Mouse (Mus musculus): ENCODE results near the gene Vdac1. TPM values are rescaled to one million over a fixed set of nuclear protein-coding genes. Genes with fewer than 3 reads are reported as not detected.

Vdac1 gene
- polyA plus RNA-seq, 1 experiment = 47.0 TPM

- Histone ChIP-seq H3K4me1 (ENCODE audit: control insufficient read depth, insufficient read depth, insufficient read length, low read length) (peaks cover 3% of the 10 kb centered on the region; the same call in 1 of the 2 replicates), H3K36me3 (ENCODE audit: control insufficient read depth, insufficient read depth, low read length) (no peaks in the 10 kb centered on the region), H3K4me3 (ENCODE audit: low read depth, low read length) (peak overlapping the region; percentile 96), H3K27ac (ENCODE audit: insufficient read depth, low read depth, low read length) (peak overlapping the region; percentile 45), H3K27me3 (ENCODE audit: control insufficient read depth, insufficient read depth, low read length) (no peaks in the 10 kb centered on the region)
- WGBS = under 1% methylated on average over 33 of the region's 33 CpGs
- no peak for TF ChIP-seq CTCF (IDR thresholded peaks at IDR 0.05; ENCODE audit: extremely low read depth, insufficient read length, insufficient replicate concordance, low read depth, low read length)
- no peak for TF ChIP-seq POLR2A (IDR thresholded peaks at IDR 0.05; ENCODE audit: low read depth, low read length)
Measured at GRCm38 (mm10) chr11:52396597-52397188, 36.0 kb downstream of the Vdac1 start.

GRCm38 (mm10) chr11:52397385-52397987 is 36.8 kb downstream of the Vdac1 start:
- WGBS = 71% methylated on average over 4 of the region's 4 CpGs
- H3K27me3 ChIP-seq (ENCODE audit: control insufficient read depth, insufficient read depth, low read length) = no peaks in the 10 kb centered on the region
- peak overlapping the region; percentile 96; the same call in 1 of the 2 replicates for H3K4me3 ChIP-seq (ENCODE audit: low read depth, low read length)
- no peak for TF ChIP-seq POLR2A (IDR thresholded peaks at IDR 0.05; ENCODE audit: low read depth, low read length)
- TF ChIP-seq CTCF (IDR thresholded peaks at IDR 0.05; ENCODE audit: extremely low read depth, insufficient read length, insufficient replicate concordance, low read depth, low read length) = no peak
- H3K36me3 ChIP-seq (ENCODE audit: control insufficient read depth, insufficient read depth, low read length) = no peaks in the 10 kb centered on the region
- H3K27ac ChIP-seq (ENCODE audit: insufficient read depth, low read depth, low read length) = peak overlapping the region; percentile 45
- H3K4me1 ChIP-seq (ENCODE audit: control insufficient read depth, insufficient read depth, insufficient read length, low read length) = peaks cover 3% of the 10 kb centered on the region; the same call in 1 of the 2 replicates

- H3K4me1 ChIP-seq (ENCODE audit: control insufficient read depth, insufficient read depth, insufficient read length, low read length) = peaks cover 3% of the 10 kb centered on the region; the same call in 1 of the 2 replicates
- 51% methylated on average over 2 of the region's 2 CpGs for WGBS
- TF ChIP-seq CTCF (IDR thresholded peaks at IDR 0.05; ENCODE audit: extremely low read depth, insufficient read length, insufficient replicate concordance, low read depth, low read length) = no peak
- TF ChIP-seq POLR2A (IDR thresholded peaks at IDR 0.05; ENCODE audit: low read depth, low read length) = no peak
- H3K4me3 ChIP-seq (ENCODE audit: low read depth, low read length) = no peak overlapping the region
- H3K27ac ChIP-seq (ENCODE audit: insufficient read depth, low read depth, low read length) = no peak overlapping the region
- H3K36me3 ChIP-seq (ENCODE audit: control insufficient read depth, insufficient read depth, low read length) = peaks cover 21% of the 10 kb centered on the region
- no peaks in the 10 kb centered on the region for H3K27me3 ChIP-seq (ENCODE audit: control insufficient read depth, insufficient read depth, low read length)
Measured at GRCm38 (mm10) chr11:52401476-52401875, 40.8 kb downstream of the Vdac1 start.

GRCm38 (mm10) chr11:52402566-52402965 is 41.9 kb downstream of the Vdac1 start:
- no peaks in the 10 kb centered on the region for H3K27me3 ChIP-seq (ENCODE audit: control insufficient read depth, insufficient read depth, low read length)
- TF ChIP-seq CTCF (IDR thresholded peaks at IDR 0.05; ENCODE audit: extremely low read depth, insufficient read length, insufficient replicate concordance, low read depth, low read length) = no peak
- TF ChIP-seq POLR2A (IDR thresholded peaks at IDR 0.05; ENCODE audit: low read depth, low read length) = no peak
- WGBS = 33% methylated on average over 1 of the region's 1 CpGs
- H3K4me3 ChIP-seq (ENCODE audit: low read depth, low read length) = no peak overlapping the region
- H3K4me1 ChIP-seq (ENCODE audit: control insufficient read depth, insufficient read depth, insufficient read length, low read length) = no peaks in the 10 kb centered on the region; the same call in 1 of the 2 replicates
- H3K27ac ChIP-seq (ENCODE audit: insufficient read depth, low read depth, low read length) = no peak overlapping the region
- H3K36me3 ChIP-seq (ENCODE audit: control insufficient read depth, insufficient read depth, low read length) = peaks cover 28% of the 10 kb centered on the region

GRCm38 (mm10) chr11:52404209-52404608 is 43.5 kb downstream of the Vdac1 start:
- no peaks in the 10 kb centered on the region; the same call in 1 of the 2 replicates for H3K4me1 ChIP-seq (ENCODE audit: control insufficient read depth, insufficient read depth, insufficient read length, low read length)
- H3K27ac ChIP-seq (ENCODE audit: insufficient read depth, low read depth, low read length) = no peak overlapping the region
- 80% methylated on average over 5 of the region's 5 CpGs for WGBS
- peaks cover 35% of the 10 kb centered on the region for H3K36me3 ChIP-seq (ENCODE audit: control insufficient read depth, insufficient read depth, low read length)
- no peak overlapping the region for H3K4me3 ChIP-seq (ENCODE audit: low read depth, low read length)
- TF ChIP-seq POLR2A (IDR thresholded peaks at IDR 0.05; ENCODE audit: low read depth, low read length) = no peak
- no peak for TF ChIP-seq CTCF (IDR thresholded peaks at IDR 0.05; ENCODE audit: extremely low read depth, insufficient read length, insufficient replicate concordance, low read depth, low read length)
- H3K27me3 ChIP-seq (ENCODE audit: control insufficient read depth, insufficient read depth, low read length) = no peaks in the 10 kb centered on the region

GRCm38 (mm10) chr11:52405196-52405688 is 44.6 kb downstream of the Vdac1 start:
- H3K36me3 ChIP-seq (ENCODE audit: control insufficient read depth, insufficient read depth, low read length) = peaks cover 35% of the 10 kb centered on the region
- H3K4me3 ChIP-seq (ENCODE audit: low read depth, low read length) = no peak overlapping the region
- no peak overlapping the region for H3K27ac ChIP-seq (ENCODE audit: insufficient read depth, low read depth, low read length)
- H3K4me1 ChIP-seq (ENCODE audit: control insufficient read depth, insufficient read depth, insufficient read length, low read length) = no peaks in the 10 kb centered on the region; the same call in 1 of the 2 replicates
- 91% methylated on average over 9 of the region's 9 CpGs for WGBS
- TF ChIP-seq POLR2A (IDR thresholded peaks at IDR 0.05; ENCODE audit: low read depth, low read length) (no peak), CTCF (IDR thresholded peaks at IDR 0.05; ENCODE audit: extremely low read depth, insufficient read length, insufficient replicate concordance, low read depth, low read length) (no peak)
- no peaks in the 10 kb centered on the region for H3K27me3 ChIP-seq (ENCODE audit: control insufficient read depth, insufficient read depth, low read length)

DNA sequence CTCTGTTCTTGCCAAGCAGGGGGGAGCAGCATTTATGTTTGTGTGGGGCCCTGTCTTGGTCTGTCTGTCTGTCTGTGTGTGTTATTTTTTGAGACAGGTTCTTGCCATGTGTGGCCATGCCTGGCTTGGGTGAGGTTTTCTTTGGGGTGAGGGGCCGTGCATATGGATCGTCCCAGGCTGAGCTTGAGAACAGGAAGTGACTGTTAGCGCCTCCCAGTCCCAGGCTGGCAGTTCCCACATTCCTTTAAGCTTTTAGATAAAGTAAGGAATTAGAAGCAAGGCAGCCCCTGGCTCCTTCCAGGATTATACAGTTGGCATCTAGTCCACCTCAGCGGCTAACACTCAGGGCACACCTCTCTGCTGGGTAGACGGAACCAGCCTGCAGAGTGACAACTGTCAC is 48.7 kb downstream of the Vdac1 start:
- Histone ChIP-seq H3K4me3 (ENCODE audit: low read depth, low read length) (no peak overlapping the region), H3K27me3 (ENCODE audit: control insufficient read depth, insufficient read depth, low read length) (no peaks in the 10 kb centered on the region), H3K27ac (ENCODE audit: insufficient read depth, low read depth, low read length) (no peak overlapping the region), H3K4me1 (ENCODE audit: control insufficient read depth, insufficient read depth, insufficient read length, low read length) (no peaks in the 10 kb centered on the region), H3K36me3 (ENCODE audit: control insufficient read depth, insufficient read depth, low read length) (peaks cover 23% of the 10 kb centered on the region)
- 80% methylated on average over 5 of the region's 5 CpGs for WGBS
- TF ChIP-seq POLR2A (IDR thresholded peaks at IDR 0.05; ENCODE audit: low read depth, low read length) = no peak
- TF ChIP-seq CTCF (IDR thresholded peaks at IDR 0.05; ENCODE audit: extremely low read depth, insufficient read length, insufficient replicate concordance, low read depth, low read length) = no peak
